Mouse (Mus musculus): ENCODE measurements around the gene Slc17a1. TPM values are rescaled to one million over a fixed set of nuclear protein-coding genes. Genes with fewer than 3 reads are reported as not detected.

Gene Slc17a1
- polyA plus RNA-seq, 1 experiment from 2014 or later: 15.2 TPM

- ChIA-PET POLR2A (no interaction called here), CTCF (no interaction called here)
- H3K27me3 ChIP-seq: peaks cover 16% of the 10 kb centered on the region
- in situ Hi-C loops (cut with MboI; ENCODE audit: low pct_unique_long_range_greater_than_20kb): no loop called here
- TF ChIP-seq CTCF (IDR thresholded peaks at IDR 0.05): no peak
- DNase-seq (ENCODE audit: low read depth, low spot score) (no peak), ATAC-seq (no peak)
These were observed 5.7 kb upstream of the Slc17a1 start for GRCm38 (mm10) chr13:23861815-23862214.

- H3K27me3 ChIP-seq: peaks cover 9% of the 10 kb centered on the region
- no peak for TF ChIP-seq CTCF (IDR thresholded peaks at IDR 0.05)
- ChIA-PET CTCF (no interaction called here), POLR2A (interaction anchor here (0.8 kb wide), 1 partner anchor 19 kb away, joined by 3 read pairs; no protein-coding TSS in a partner anchor)
- ATAC-seq (no peak), DNase-seq (ENCODE audit: low read depth, low spot score) (no peak)
- in situ Hi-C loops (cut with MboI; ENCODE audit: low pct_unique_long_range_greater_than_20kb): no loop called here
These were observed 2.8 kb upstream of the Slc17a1 start for GRCm38 (mm10) chr13:23864711-23865110.

GRCm38 (mm10) chr13:23866086-23866710 lies 1.4 kb upstream of the Slc17a1 start:
- in situ Hi-C loops (cut with MboI; ENCODE audit: low pct_unique_long_range_greater_than_20kb): no loop called here
- ChIA-PET CTCF (interaction anchor here (1.4 kb wide), 1 partner anchor 64 kb away, joined by 3 read pairs; no protein-coding TSS in a partner anchor), POLR2A (no interaction called here)
- TF ChIP-seq CTCF (IDR thresholded peaks at IDR 0.05): no peak
- peaks cover 9% of the 10 kb centered on the region for H3K27me3 ChIP-seq
- no peak for DNase-seq (ENCODE audit: low read depth, low spot score)
- ATAC-seq: no peak

- DNase-seq (ENCODE audit: low read depth, low spot score) (no peak), ATAC-seq (no peak)
- CTCF ChIA-PET: interaction anchor here (0.9 to 1.4 kb wide), 2 partner anchors 14 to 65 kb away, joined by 3 read pairs; no protein-coding TSS in a partner anchor
- peaks cover 9% of the 10 kb centered on the region for H3K27me3 ChIP-seq
- POLR2A ChIA-PET: interaction anchor here (0.5 kb wide), 1 partner anchor 36 kb away, joined by 4 read pairs; no protein-coding TSS in a partner anchor
- TF ChIP-seq CTCF (IDR thresholded peaks at IDR 0.05): no peak
- in situ Hi-C loops (cut with MboI; ENCODE audit: low pct_unique_long_range_greater_than_20kb): no loop called here
These were observed 550 bp upstream of the Slc17a1 start for GRCm38 (mm10) chr13:23867000-23867399.

- ATAC-seq (no peak), DNase-seq (ENCODE audit: low read depth, low spot score) (no peak)
- peaks cover 3% of the 10 kb centered on the region for H3K27me3 ChIP-seq
- in situ Hi-C loops (cut with MboI; ENCODE audit: low pct_unique_long_range_greater_than_20kb): no loop called here
- ChIA-PET CTCF (no interaction called here), POLR2A (no interaction called here)
- no peak for TF ChIP-seq CTCF (IDR thresholded peaks at IDR 0.05)
These were observed 1.4 kb downstream of the Slc17a1 start for GRCm38 (mm10) chr13:23868790-23869533.

- TF ChIP-seq CTCF (IDR thresholded peaks at IDR 0.05): no peak
- H3K27me3 ChIP-seq: peaks cover 2% of the 10 kb centered on the region
- DNase-seq (ENCODE audit: low read depth, low spot score) (no peak), ATAC-seq (no peak)
- ChIA-PET POLR2A (no interaction called here), CTCF (no interaction called here)
- in situ Hi-C loops (cut with MboI; ENCODE audit: low pct_unique_long_range_greater_than_20kb): no loop called here
These were observed 2.4 kb downstream of the Slc17a1 start for GRCm38 (mm10) chr13:23869996-23870395.

- no peak for DNase-seq (ENCODE audit: low read depth, low spot score)
- POLR2A ChIA-PET: interaction anchor here (0.9 kb wide), 1 partner anchor 27 kb away, joined by 3 read pairs; no protein-coding TSS in a partner anchor
These were observed 5.6 kb downstream of the Slc17a1 start for GRCm38 (mm10) chr13:23873141-23873540.

GRCm38 (mm10) chr13:23879106-23879505 lies 11.6 kb downstream of the Slc17a1 start:
- ATAC-seq (no peak), DNase-seq (ENCODE audit: low read depth, low spot score) (no peak)
- peaks cover 4% of the 10 kb centered on the region for H3K27me3 ChIP-seq
- in situ Hi-C loops (cut with MboI; ENCODE audit: low pct_unique_long_range_greater_than_20kb): no loop called here
- POLR2A ChIA-PET: no interaction called here
- no peak for TF ChIP-seq CTCF (IDR thresholded peaks at IDR 0.05)
- CTCF ChIA-PET: no interaction called here

More at GRCm38 (mm10) chr13:23873141-23873540, 5.6 kb downstream of the Slc17a1 start:
- CTCF ChIA-PET: no interaction called here
- TF ChIP-seq CTCF (IDR thresholded peaks at IDR 0.05): no peak
- in situ Hi-C loops (cut with MboI; ENCODE audit: low pct_unique_long_range_greater_than_20kb): no loop called here
- no peak for ATAC-seq
- no peaks in the 10 kb centered on the region for H3K27me3 ChIP-seq

- ChIA-PET POLR2A (no interaction called here), CTCF (no interaction called here)
- H3K27me3 ChIP-seq: peaks cover 4% of the 10 kb centered on the region
- no peak for TF ChIP-seq CTCF (IDR thresholded peaks at IDR 0.05)
- in situ Hi-C loops (cut with MboI; ENCODE audit: low pct_unique_long_range_greater_than_20kb): no loop called here
- ATAC-seq (no peak), DNase-seq (ENCODE audit: low read depth, low spot score) (no peak)
These were observed 12.1 kb downstream of the Slc17a1 start for GRCm38 (mm10) chr13:23879636-23880035.

GRCm38 (mm10) chr13:23885540-23885939 lies 18.0 kb downstream of the Slc17a1 start:
- peaks cover 4% of the 10 kb centered on the region for H3K27me3 ChIP-seq
- CTCF ChIA-PET: no interaction called here
- POLR2A ChIA-PET: interaction anchor here (1.3 kb wide), 1 partner anchor 64 kb away, joined by 3 read pairs; no protein-coding TSS in a partner anchor
- in situ Hi-C loops (cut with MboI; ENCODE audit: low pct_unique_long_range_greater_than_20kb): no loop called here
- TF ChIP-seq CTCF (IDR thresholded peaks at IDR 0.05): peak; percentile 60
- DNase-seq (ENCODE audit: low read depth, low spot score) (no peak), ATAC-seq (no peak)

GRCm38 (mm10) chr13:23887026-23887725 lies 19.6 kb downstream of the Slc17a1 start:
- peaks cover 4% of the 10 kb centered on the region for H3K27me3 ChIP-seq
- ChIA-PET POLR2A (no interaction called here), CTCF (no interaction called here)
- DNase-seq (ENCODE audit: low read depth, low spot score) (no peak), ATAC-seq (no peak)
- TF ChIP-seq CTCF (IDR thresholded peaks at IDR 0.05): no peak
- in situ Hi-C loops (cut with MboI; ENCODE audit: low pct_unique_long_range_greater_than_20kb): no loop called here

All from Patski (cell line).